Mouse (Mus musculus): ENCODE results near the gene Plekha3.

DNA sequence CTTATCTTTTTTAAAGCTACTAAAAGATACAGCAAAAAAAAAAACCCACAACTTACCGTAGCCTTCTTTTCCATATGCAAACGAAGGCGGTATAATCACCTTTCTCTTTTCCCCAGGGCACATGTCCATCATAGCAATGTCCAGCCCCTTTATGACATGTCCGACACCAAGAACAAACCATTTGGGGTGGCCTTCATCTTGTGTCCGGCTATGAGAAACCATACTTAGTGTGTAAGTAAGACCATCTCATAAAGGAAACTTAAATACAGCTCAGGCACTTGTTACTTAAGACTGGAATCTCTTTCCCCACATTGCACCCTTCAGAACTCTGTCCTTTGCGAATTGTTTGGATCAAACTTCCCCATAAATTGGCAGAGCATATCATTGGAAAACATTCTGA is 3.4 kb upstream of the Plekha3 start:
- TF ChIP-seq CTCF (IDR thresholded peaks at IDR 0.05) (no peak), EP300 (IDR thresholded peaks at IDR 0.05) (no peak)
